Mouse (Mus musculus) v-Abl transformed pro-B cells (cell line): Measurements from ENCODE around the gene Atxn7l1.

Source experiments
- in situ Hi-C, 2 experiments: fragments of 400-800 bp; cut with MboI; formaldehyde crosslinking; loops; one replicate each; pipeline ENCODE4 v1.15.1; 2025; ENCODE audit not compliant: unreplicated experiment in 2 of 2

Atxn7l1 gene

GRCm38 (mm10) chr12:33390844-33391560 is 243.5 kb downstream of the Atxn7l1 start:
- in situ Hi-C loops, result loop anchor here (5.0 to 25.0 kb wide), 3 partner anchors 1266 to 1801 kb away; no protein-coding TSS in a partner anchor

DNA sequence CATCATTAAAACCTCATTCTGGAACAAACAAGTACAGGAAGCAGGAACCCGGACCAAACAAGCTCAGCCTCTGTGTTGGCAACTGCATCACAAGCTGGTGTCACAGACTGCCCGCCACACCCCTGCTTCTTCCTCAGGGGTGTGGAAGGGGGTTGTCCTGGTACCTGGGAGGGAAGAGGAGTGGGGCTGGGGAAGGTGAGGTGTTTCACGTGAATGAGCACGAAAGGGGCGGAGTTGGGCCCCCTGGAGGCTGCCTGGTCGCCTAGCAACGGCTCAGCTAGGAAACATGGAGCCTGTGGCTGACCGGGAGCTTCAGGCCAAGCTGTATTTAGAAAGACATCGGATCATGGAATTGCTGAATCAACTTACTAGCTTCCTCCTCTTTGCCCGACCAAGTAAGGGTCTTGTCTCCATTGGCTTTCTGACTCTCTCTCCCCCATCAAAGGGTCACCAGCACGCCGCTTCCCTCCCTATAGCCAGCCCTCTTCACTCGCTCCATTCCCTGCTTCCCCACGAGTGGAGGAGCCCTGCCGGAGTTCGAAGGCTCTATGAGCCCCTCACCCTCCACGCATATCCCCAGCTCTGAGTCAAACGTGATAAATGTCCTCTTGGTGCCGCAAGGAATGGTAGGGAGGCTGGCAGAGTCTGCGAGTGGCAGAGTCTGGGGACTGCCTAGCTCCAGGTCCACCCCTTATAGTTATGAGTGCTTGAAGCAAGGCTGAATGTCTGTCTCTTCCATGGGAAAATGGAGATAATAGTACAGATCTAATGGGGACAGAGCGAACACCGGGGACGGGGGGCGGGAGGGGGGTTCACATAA is 247.5 kb downstream of the Atxn7l1 start, which contains the start of gene Efcab10:
Efcab10 (plus strand) TSS at position 51 of the 820 bp plus-strand sequence.
- in situ Hi-C loops, result loop anchor here (5.0 to 25.0 kb wide), 3 partner anchors 1262 to 1797 kb away; no protein-coding TSS in a partner anchor

GRCm38 (mm10) chr12:33403265-33403693 is 255.8 kb downstream of the Atxn7l1 start:
- in situ Hi-C loops, result no loop called here

DNA sequence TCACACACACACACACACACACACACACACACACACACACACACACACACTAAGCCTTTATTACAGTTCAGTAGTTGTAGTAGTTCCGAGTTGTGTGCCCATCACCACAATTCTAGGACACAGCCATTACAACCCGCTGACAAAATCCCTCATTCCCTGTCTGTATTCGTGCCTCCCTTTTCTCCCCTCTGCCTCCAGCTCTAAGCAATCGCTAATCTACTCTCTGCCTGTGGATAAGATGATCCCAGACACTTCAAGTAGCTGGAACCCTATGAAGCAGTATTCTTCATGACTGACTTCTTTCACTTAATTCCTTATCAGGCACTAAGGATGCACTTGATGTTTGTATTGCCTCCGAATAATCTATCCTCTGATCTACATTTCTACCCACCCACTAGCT is 257.5 kb downstream of the Atxn7l1 start:
- in situ Hi-C loops, result no loop called here

DNA sequence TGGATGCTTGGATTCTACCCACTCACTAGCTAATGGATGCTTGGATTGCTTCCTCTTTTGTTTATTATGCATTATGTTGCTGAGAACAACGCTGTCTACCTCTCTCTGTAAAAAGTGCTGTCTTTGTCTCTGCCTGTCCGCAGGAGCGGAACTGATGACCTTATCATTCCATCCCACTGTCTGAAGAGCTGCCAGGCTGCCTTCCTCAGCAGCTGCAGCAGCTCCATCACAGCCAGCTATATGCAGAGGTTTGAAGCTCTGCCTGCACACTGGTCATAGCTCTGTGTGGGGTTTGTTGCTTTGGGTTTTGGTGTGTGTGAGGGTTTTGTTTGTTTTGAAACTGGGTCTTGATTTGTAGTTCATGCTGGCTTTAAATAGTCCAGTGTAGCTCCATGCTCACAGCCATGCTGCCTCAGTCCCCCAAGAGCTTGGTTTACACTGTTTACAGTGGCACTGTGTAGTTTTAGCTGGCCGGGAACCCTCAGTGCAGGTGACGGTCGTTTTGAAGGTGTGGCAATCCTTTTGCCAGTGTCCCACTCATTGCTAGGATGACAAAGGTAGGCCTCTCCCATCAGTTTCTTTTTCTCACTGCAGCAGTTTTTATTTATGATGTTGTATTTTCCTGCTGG is 258.0 kb downstream of the Atxn7l1 start:
- in situ Hi-C loops, result no loop called here

- in situ Hi-C loops, result no loop called here
Observed at GRCm38 (mm10) chr12:33411580-33412151, 264.2 kb downstream of the Atxn7l1 start.
